Mouse (Mus musculus): ENCODE results near the gene Babam2. TPM values are rescaled to one million over a fixed set of nuclear protein-coding genes. Genes with fewer than 3 reads are reported as not detected.

Gene Babam2
- polyA plus RNA-seq, 1 experiment from 2014 or later, result 46.2 TPM

- peaks cover 2% of the 10 kb centered on the region; the same call in 1 of the 2 replicates for H3K4me1 ChIP-seq (replicated peaks; ENCODE audit: control insufficient read depth, insufficient read depth, low read length)
- H3K4me2 ChIP-seq, result no peak overlapping the region
Measured at GRCm38 (mm10) chr5:31699397-31699796, 1.9 kb downstream of the Babam2 start.

GRCm38 (mm10) chr5:31704971-31705370 is 7.5 kb downstream of the Babam2 start:
- Histone ChIP-seq H3K4me1 (replicated peaks; ENCODE audit: control insufficient read depth, insufficient read depth, low read length) (no peaks in the 10 kb centered on the region), H3K9me3 (ENCODE audit: control insufficient read depth, low read length) (no peaks in the 10 kb centered on the region), H3K36me3 (ENCODE audit: control insufficient read depth, insufficient read depth, low read length) (peaks cover 4% of the 10 kb centered on the region; the same call in 1 of the 2 replicates), H3K4me3 (ENCODE audit: low read depth, low read length) (no peak overlapping the region), H3K27ac (ENCODE audit: low read depth, low read length) (no peak overlapping the region), H3K27me3 (replicated peaks; ENCODE audit: control insufficient read depth, insufficient read depth, low read length) (no peaks in the 10 kb centered on the region), H3K4me2 (no peak overlapping the region), H3K9ac (ENCODE audit: low read depth, low read length) (no peak overlapping the region)
- no peak for DNase-seq (ENCODE audit: low spot score)
- no peak for ATAC-seq (replicated peaks; ENCODE audit: low FRiP score)
- WGBS, result 85% methylated on average over 5 of the region's 5 CpGs

More at GRCm38 (mm10) chr5:31699397-31699796, 1.9 kb downstream of the Babam2 start:
- Histone ChIP-seq H3K4me3 (ENCODE audit: low read depth, low read length) (no peak overlapping the region), H3K27me3 (replicated peaks; ENCODE audit: control insufficient read depth, insufficient read depth, low read length) (no peaks in the 10 kb centered on the region), H3K9ac (ENCODE audit: low read depth, low read length) (no peak overlapping the region), H3K9me3 (ENCODE audit: control insufficient read depth, low read length) (no peaks in the 10 kb centered on the region), H3K36me3 (ENCODE audit: control insufficient read depth, insufficient read depth, low read length) (no peaks in the 10 kb centered on the region), H3K27ac (ENCODE audit: low read depth, low read length) (no peak overlapping the region)
- ATAC-seq (replicated peaks; ENCODE audit: low FRiP score) (no peak), DNase-seq (ENCODE audit: low spot score) (no peak)

GRCm38 (mm10) chr5:31706826-31707225 is 9.3 kb downstream of the Babam2 start:
- H3K36me3 ChIP-seq (ENCODE audit: control insufficient read depth, insufficient read depth, low read length), result peaks cover 4% of the 10 kb centered on the region; the same call in 1 of the 2 replicates
- H3K4me3 ChIP-seq (ENCODE audit: low read depth, low read length), result no peak overlapping the region
- H3K4me2 ChIP-seq, result no peak overlapping the region
- H3K9me3 ChIP-seq (ENCODE audit: control insufficient read depth, low read length), result no peaks in the 10 kb centered on the region
- H3K27me3 ChIP-seq (replicated peaks; ENCODE audit: control insufficient read depth, insufficient read depth, low read length), result no peaks in the 10 kb centered on the region
- DNase-seq (ENCODE audit: low spot score) (no peak), ATAC-seq (replicated peaks; ENCODE audit: low FRiP score) (no peak)
- H3K9ac ChIP-seq (ENCODE audit: low read depth, low read length), result no peak overlapping the region
- H3K4me1 ChIP-seq (replicated peaks; ENCODE audit: control insufficient read depth, insufficient read depth, low read length), result no peaks in the 10 kb centered on the region
- no peak overlapping the region for H3K27ac ChIP-seq (ENCODE audit: low read depth, low read length)
- WGBS, result 87% methylated on average over 4 of the region's 4 CpGs

GRCm38 (mm10) chr5:31709389-31709788 is 11.9 kb downstream of the Babam2 start:
- ATAC-seq (replicated peaks; ENCODE audit: low FRiP score), result no peak
- Histone ChIP-seq H3K9ac (ENCODE audit: low read depth, low read length) (no peak overlapping the region), H3K27me3 (replicated peaks; ENCODE audit: control insufficient read depth, insufficient read depth, low read length) (no peaks in the 10 kb centered on the region), H3K36me3 (ENCODE audit: control insufficient read depth, insufficient read depth, low read length) (peaks cover 4% of the 10 kb centered on the region; the same call in 1 of the 2 replicates), H3K4me1 (replicated peaks; ENCODE audit: control insufficient read depth, insufficient read depth, low read length) (peaks cover 12% of the 10 kb centered on the region), H3K9me3 (ENCODE audit: control insufficient read depth, low read length) (no peaks in the 10 kb centered on the region), H3K4me3 (ENCODE audit: low read depth, low read length) (no peak overlapping the region), H3K4me2 (no peak overlapping the region), H3K27ac (ENCODE audit: low read depth, low read length) (no peak overlapping the region)
- DNase-seq (ENCODE audit: low spot score), result no peak
- WGBS, result 71% methylated on average over 1 of the region's 1 CpGs

GRCm38 (mm10) chr5:31713280-31713711 is 15.8 kb downstream of the Babam2 start:
- ATAC-seq (replicated peaks; ENCODE audit: low FRiP score), result no peak
- no peak for DNase-seq (ENCODE audit: low spot score)
- H3K27me3 ChIP-seq (replicated peaks; ENCODE audit: control insufficient read depth, insufficient read depth, low read length), result no peaks in the 10 kb centered on the region
- 71% methylated on average over 2 of the region's 2 CpGs for WGBS
- no peaks in the 10 kb centered on the region for H3K9me3 ChIP-seq (ENCODE audit: control insufficient read depth, low read length)
- no peaks in the 10 kb centered on the region for H3K36me3 ChIP-seq (ENCODE audit: control insufficient read depth, insufficient read depth, low read length)
- no peak overlapping the region for H3K4me2 ChIP-seq
- no peak overlapping the region; the same call in 1 of the 2 replicates for H3K9ac ChIP-seq (ENCODE audit: low read depth, low read length)
- no peak overlapping the region for H3K4me3 ChIP-seq (ENCODE audit: low read depth, low read length)
- no peak overlapping the region for H3K27ac ChIP-seq (ENCODE audit: low read depth, low read length)
- peaks cover 12% of the 10 kb centered on the region for H3K4me1 ChIP-seq (replicated peaks; ENCODE audit: control insufficient read depth, insufficient read depth, low read length)

- Histone ChIP-seq H3K9me3 (ENCODE audit: control insufficient read depth, low read length) (no peaks in the 10 kb centered on the region), H3K4me1 (replicated peaks; ENCODE audit: control insufficient read depth, insufficient read depth, low read length) (peaks cover 12% of the 10 kb centered on the region), H3K4me2 (no peak overlapping the region), H3K27me3 (replicated peaks; ENCODE audit: control insufficient read depth, insufficient read depth, low read length) (no peaks in the 10 kb centered on the region), H3K27ac (ENCODE audit: low read depth, low read length) (peak overlapping the region; percentile 16; the same call in 1 of the 2 replicates), H3K36me3 (ENCODE audit: control insufficient read depth, insufficient read depth, low read length) (no peaks in the 10 kb centered on the region), H3K9ac (ENCODE audit: low read depth, low read length) (peak overlapping the region; percentile 12; the same call in 1 of the 2 replicates), H3K4me3 (ENCODE audit: low read depth, low read length) (no peak overlapping the region)
- no peak; the same call in 1 of the 2 replicates for ATAC-seq (replicated peaks; ENCODE audit: low FRiP score)
- WGBS, result 62% methylated on average over 5 of the region's 5 CpGs
- no peak for DNase-seq (ENCODE audit: low spot score)
Measured at GRCm38 (mm10) chr5:31713841-31714264, 16.4 kb downstream of the Babam2 start.

- Histone ChIP-seq H3K9me3 (ENCODE audit: control insufficient read depth, low read length) (no peaks in the 10 kb centered on the region), H3K27me3 (replicated peaks; ENCODE audit: control insufficient read depth, insufficient read depth, low read length) (no peaks in the 10 kb centered on the region), H3K9ac (ENCODE audit: low read depth, low read length) (no peak overlapping the region), H3K27ac (ENCODE audit: low read depth, low read length) (no peak overlapping the region), H3K4me2 (no peak overlapping the region), H3K4me1 (replicated peaks; ENCODE audit: control insufficient read depth, insufficient read depth, low read length) (peaks cover 12% of the 10 kb centered on the region), H3K36me3 (ENCODE audit: control insufficient read depth, insufficient read depth, low read length) (no peaks in the 10 kb centered on the region), H3K4me3 (ENCODE audit: low read depth, low read length) (no peak overlapping the region)
- 75% methylated on average over 4 of the region's 4 CpGs for WGBS
- ATAC-seq (replicated peaks; ENCODE audit: low FRiP score) (no peak), DNase-seq (ENCODE audit: low spot score) (no peak)
Measured at GRCm38 (mm10) chr5:31715486-31716150, 18.1 kb downstream of the Babam2 start.

- Histone ChIP-seq H3K4me2 (no peak overlapping the region), H3K9ac (ENCODE audit: low read depth, low read length) (no peak overlapping the region), H3K4me1 (replicated peaks; ENCODE audit: control insufficient read depth, insufficient read depth, low read length) (no peaks in the 10 kb centered on the region), H3K4me3 (ENCODE audit: low read depth, low read length) (no peak overlapping the region), H3K27ac (ENCODE audit: low read depth, low read length) (no peak overlapping the region), H3K9me3 (ENCODE audit: control insufficient read depth, low read length) (no peaks in the 10 kb centered on the region), H3K36me3 (ENCODE audit: control insufficient read depth, insufficient read depth, low read length) (no peaks in the 10 kb centered on the region), H3K27me3 (replicated peaks; ENCODE audit: control insufficient read depth, insufficient read depth, low read length) (no peaks in the 10 kb centered on the region)
- no peak for ATAC-seq (replicated peaks; ENCODE audit: low FRiP score)
- no peak for DNase-seq (ENCODE audit: low spot score)
- WGBS, result 75% methylated on average over 6 of the region's 6 CpGs
Measured at GRCm38 (mm10) chr5:31724519-31724918, 27.0 kb downstream of the Babam2 start.

- no peak for DNase-seq (ENCODE audit: low spot score)
- no peaks in the 10 kb centered on the region for H3K9me3 ChIP-seq (ENCODE audit: control insufficient read depth, low read length)
- 68% methylated on average over 2 of the region's 2 CpGs for WGBS
- no peaks in the 10 kb centered on the region for H3K36me3 ChIP-seq (ENCODE audit: control insufficient read depth, insufficient read depth, low read length)
- no peak overlapping the region for H3K4me3 ChIP-seq (ENCODE audit: low read depth, low read length)
- H3K4me1 ChIP-seq (replicated peaks; ENCODE audit: control insufficient read depth, insufficient read depth, low read length), result no peaks in the 10 kb centered on the region
- ATAC-seq (replicated peaks; ENCODE audit: low FRiP score), result no peak
- H3K27me3 ChIP-seq (replicated peaks; ENCODE audit: control insufficient read depth, insufficient read depth, low read length), result no peaks in the 10 kb centered on the region
- no peak overlapping the region for H3K27ac ChIP-seq (ENCODE audit: low read depth, low read length)
- H3K9ac ChIP-seq (ENCODE audit: low read depth, low read length), result no peak overlapping the region
- H3K4me2 ChIP-seq, result no peak overlapping the region
Measured at GRCm38 (mm10) chr5:31725885-31726284, 28.4 kb downstream of the Babam2 start.

Measured in liver, embryonic 11.5 days (tissue).